Mouse (Mus musculus) hindbrain, embryonic 14.5 days (tissue): ENCODE results near the gene Dnaic1. TPM values are rescaled to one million over a fixed set of nuclear protein-coding genes. Genes with fewer than 3 reads are reported as not detected.

Source experiments
- ATAC-seq: fragments of 200-750 bp; cut with Nextera tagmentation; 2 replicates; pipeline ENCODE4 v1.8.0; 2017; ENCODE audit warnings: moderate number of reproducible peaks, mild to moderate bottlenecking, moderate TSS enrichment, moderate library complexity; ENCODE audit not compliant: low FRiP score
- DNase-seq: peaks from one replicate; pipeline ENCODE4 v3.0.0-alpha.2; 2015; ENCODE audit warnings: low spot score
- H3K27ac ChIP-seq: fragments of 300-500 bp; sonication (generic); 2 replicates; pipeline ENCODE4 v1.5.1; 2014; ENCODE audit warnings: mild to moderate bottlenecking, moderate library complexity
- H3K27me3 ChIP-seq: fragments of 300-500 bp; sonication (generic); 2 replicates; pipeline ENCODE4 v1.6.1; 2014; ENCODE audit warnings: mild to moderate bottlenecking, low read length, mixed read lengths; ENCODE audit not compliant: control insufficient read depth, insufficient read depth
- H3K36me3 ChIP-seq: fragments of 300-500 bp; sonication (generic); replicated peaks from 2 replicates; pipeline ENCODE4 v1.6.1; 2014; ENCODE audit not compliant: control insufficient read depth, insufficient read depth
- H3K4me1 ChIP-seq: fragments of 300-500 bp; sonication (generic); replicated peaks from 2 replicates; pipeline ENCODE4 v1.6.1; 2014; ENCODE audit warnings: antibody characterized with exemption, low read length, mixed read lengths; ENCODE audit not compliant: control insufficient read depth, insufficient read depth
- H3K4me2 ChIP-seq: fragments of 300-500 bp; sonication (generic); replicated peaks from 2 replicates; pipeline ENCODE4 v1.6.1; 2014; ENCODE audit warnings: mild to moderate bottlenecking, moderate library complexity
- H3K4me3 ChIP-seq: fragments of 300-500 bp; sonication (generic); replicated peaks from 2 replicates; pipeline ENCODE4 v1.5.1; 2014; ENCODE audit warnings: mild to moderate bottlenecking, low read length
- H3K9ac ChIP-seq: fragments of 300-500 bp; sonication (generic); 2 replicates; pipeline ENCODE4 v1.6.1; 2014
- H3K9me3 ChIP-seq: fragments of 300-500 bp; sonication (generic); 2 replicates; pipeline ENCODE4 v1.6.1; 2016; ENCODE audit warnings: low read length; ENCODE audit not compliant: control insufficient read depth
- WGBS: fragments of 180-500 bp; shearing (Covaris S2); extraction: QIAGEN DNeasy Blood & Tissue Kit; methylation state at CpG from one replicate; pipeline ENCODE4 v1.1.7; 2014; 5-methylcytosine and 5-hydroxymethylcytosine counted together
- polyA plus RNA-seq: library from polyadenylated mRNA; unstranded; fragments of >200 nt; fragmentation: Nextera tagmentation; extraction: Ambion mirVana; gene quantifications from 2 replicates; pipeline ENCODE4 v1.2.1, GENCODE M21; 2014

The Dnaic1 gene
- polyA plus RNA-seq, 1 experiment from 2014 or later, result 2.3 TPM

GRCm38 (mm10) chr4:41636366-41636765, 66.8 kb downstream of the Dnaic1 start:
- no peak for ATAC-seq
- WGBS, result 58% methylated on average over 7 of the region's 7 CpGs
- Histone ChIP-seq H3K4me3 (no peak overlapping the region), H3K4me2 (no peak overlapping the region), H3K9ac (no peak overlapping the region), H3K36me3 (peaks cover 8% of the 10 kb centered on the region; the same call in 1 of the 2 replicates), H3K27me3 (no peaks in the 10 kb centered on the region), H3K27ac (no peak overlapping the region), H3K9me3 (no peaks in the 10 kb centered on the region), H3K4me1 (peaks cover 45% of the 10 kb centered on the region)
- no peak for DNase-seq

DNA sequence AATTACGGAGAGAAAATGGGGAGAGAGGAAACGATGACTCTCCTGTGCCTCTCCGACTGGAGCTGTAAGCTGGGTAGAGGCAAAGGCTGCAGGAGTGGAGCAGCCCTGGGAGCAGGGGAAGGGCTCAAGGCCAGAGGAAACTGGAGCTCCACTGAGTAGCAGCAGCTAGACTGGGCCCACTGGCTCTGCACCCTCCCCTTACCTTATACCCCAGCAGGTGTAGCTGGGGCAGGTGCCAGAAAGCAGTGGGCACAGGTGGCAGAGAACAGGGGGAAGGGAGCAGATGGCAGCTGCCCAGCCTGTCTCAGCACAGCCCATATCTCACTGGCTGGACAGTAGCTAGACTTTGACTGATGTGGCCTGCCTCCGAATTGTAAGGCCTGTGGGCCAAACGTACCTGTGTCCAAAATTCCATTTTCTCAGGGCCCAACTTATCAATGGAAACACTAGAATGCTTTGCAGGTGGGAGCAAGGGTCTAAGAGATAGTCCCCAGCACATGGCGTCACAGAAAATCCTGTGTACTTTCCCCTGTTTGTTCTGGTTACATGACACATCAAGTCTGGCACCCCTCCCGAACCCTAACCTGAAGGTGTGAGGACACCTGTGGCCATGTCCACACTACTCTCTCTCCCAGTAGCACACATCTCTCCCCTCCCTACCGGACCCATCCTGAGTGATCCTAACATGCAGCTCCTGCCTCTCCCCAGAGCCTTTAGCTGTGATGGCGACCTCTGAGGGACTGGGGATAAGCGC, 67.5 kb downstream of the Dnaic1 start:
- no peak for DNase-seq
- Histone ChIP-seq H3K27me3 (no peaks in the 10 kb centered on the region), H3K36me3 (peaks cover 8% of the 10 kb centered on the region; the same call in 1 of the 2 replicates), H3K27ac (no peak overlapping the region), H3K4me1 (peaks cover 38% of the 10 kb centered on the region), H3K9ac (no peak overlapping the region), H3K4me2 (no peak overlapping the region), H3K9me3 (no peaks in the 10 kb centered on the region), H3K4me3 (no peak overlapping the region)
- no peak for ATAC-seq
- WGBS, result 84% methylated on average over 10 of the region's 10 CpGs

- Histone ChIP-seq H3K9ac (peak overlapping the region; percentile 98), H3K36me3 (peaks cover 8% of the 10 kb centered on the region; the same call in 1 of the 2 replicates), H3K27ac (no peak overlapping the region), H3K4me2 (peak overlapping the region; percentile 58), H3K4me1 (peaks cover 35% of the 10 kb centered on the region), H3K4me3 (peak overlapping the region; percentile 83), H3K27me3 (no peaks in the 10 kb centered on the region), H3K9me3 (no peaks in the 10 kb centered on the region)
- WGBS, result 89% methylated on average over 10 of the region's 10 CpGs
- DNase-seq, result no peak
- no peak for ATAC-seq
These were observed 68.7 kb downstream of the Dnaic1 start for GRCm38 (mm10) chr4:41638186-41638731.

DNA sequence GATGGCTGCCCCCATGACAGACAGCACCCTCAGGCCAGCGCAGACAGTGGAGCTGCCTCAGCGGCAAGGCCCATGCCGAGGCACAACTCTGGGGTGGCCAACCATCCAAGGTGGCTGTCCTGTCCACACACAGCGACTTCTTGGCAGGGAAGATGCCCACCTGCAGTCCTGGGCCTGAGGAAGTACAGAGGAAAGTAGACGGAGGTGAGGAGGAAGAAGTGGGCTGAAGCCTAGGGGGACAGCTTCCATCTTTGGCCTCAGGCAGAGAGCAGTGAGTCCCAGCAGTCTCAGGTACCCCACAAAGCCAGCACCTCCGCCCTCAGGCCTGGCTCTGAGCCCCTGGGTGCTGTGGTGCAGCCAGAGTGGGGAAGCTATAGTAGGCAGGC, 69.2 kb downstream of the Dnaic1 start:
- H3K4me1 ChIP-seq, result peaks cover 35% of the 10 kb centered on the region
- 0 out of 2 replicates have a peak overlapping the region, but pooled peaks have one; percentile 93 for H3K27ac ChIP-seq
- ATAC-seq (no peak), DNase-seq (no peak)
- 68% methylated on average over 6 of the region's 6 CpGs for WGBS
- H3K9me3 ChIP-seq, result no peaks in the 10 kb centered on the region
- H3K36me3 ChIP-seq, result peaks cover 8% of the 10 kb centered on the region; the same call in 1 of the 2 replicates
- no peaks in the 10 kb centered on the region for H3K27me3 ChIP-seq
- peak overlapping the region; percentile 58 for H3K4me2 ChIP-seq
- H3K9ac ChIP-seq, result peak overlapping the region; percentile 98
- H3K4me3 ChIP-seq, result peak overlapping the region; percentile 83

DNA sequence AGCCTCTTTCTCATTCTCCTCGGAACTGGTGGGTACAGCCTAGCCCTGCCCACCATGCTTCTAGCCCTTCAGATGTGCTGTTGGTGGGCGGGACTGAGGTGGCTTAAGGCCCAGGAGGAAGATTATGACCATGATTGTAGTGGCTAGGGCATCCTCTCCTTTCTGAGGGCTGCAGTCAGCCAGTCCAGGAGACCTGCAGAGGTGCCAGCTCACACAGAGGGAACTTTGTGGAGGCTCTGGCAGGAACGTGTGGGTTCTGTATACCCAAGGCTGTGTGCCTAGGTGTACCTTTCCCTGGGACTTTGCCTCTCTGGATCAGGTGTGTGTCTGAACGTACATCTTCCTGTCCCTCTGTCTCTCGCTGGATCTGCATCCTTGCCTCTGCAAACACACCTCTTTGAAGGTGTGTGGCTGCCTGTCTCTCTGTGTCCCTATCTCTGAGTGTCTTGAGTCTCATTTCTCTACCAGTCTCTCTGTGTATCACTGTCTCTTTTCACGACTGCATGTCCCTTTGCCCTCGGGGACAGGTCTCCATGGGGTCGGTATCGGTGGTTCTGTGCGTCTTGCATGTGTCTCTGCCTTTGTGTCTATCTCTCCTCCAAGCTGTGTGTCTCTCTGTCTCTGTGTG, 69.8 kb downstream of the Dnaic1 start:
- Histone ChIP-seq H3K4me3 (peak overlapping the region; percentile 83), H3K27ac (peak overlapping the region; percentile 93), H3K4me1 (peaks cover 35% of the 10 kb centered on the region), H3K27me3 (no peaks in the 10 kb centered on the region), H3K9me3 (no peaks in the 10 kb centered on the region), H3K36me3 (peaks cover 8% of the 10 kb centered on the region; the same call in 1 of the 2 replicates), H3K4me2 (peak overlapping the region; percentile 58), H3K9ac (peak overlapping the region; percentile 98)
- 8% methylated on average over 10 of the region's 10 CpGs for WGBS
- ATAC-seq (peak; percentile 15; the same call in 1 of the 2 replicates), DNase-seq (no peak)

- Histone ChIP-seq H3K36me3 (peaks cover 8% of the 10 kb centered on the region; the same call in 1 of the 2 replicates), H3K9ac (peak within 1 kb of the TSS; percentile 98), H3K27ac (peak within 1 kb of the TSS; percentile 93), H3K4me2 (peak within 1 kb of the TSS; percentile 58), H3K9me3 (no peaks in the 10 kb centered on the region), H3K4me3 (peak within 1 kb of the TSS; percentile 83), H3K27me3 (no peaks in the 10 kb centered on the region), H3K4me1 (peaks cover 35% of the 10 kb centered on the region)
- ATAC-seq (peak; percentile 92), DNase-seq (peak; percentile 95)
- WGBS, result 2% methylated on average over 60 of the region's 74 CpGs
These were observed 70.4 kb downstream of the Dnaic1 start, which contains the start of gene Enho for GRCm38 (mm10) chr4:41639913-41640507. Gene Enho (minus strand): TSS chr4:41640324.

DNA sequence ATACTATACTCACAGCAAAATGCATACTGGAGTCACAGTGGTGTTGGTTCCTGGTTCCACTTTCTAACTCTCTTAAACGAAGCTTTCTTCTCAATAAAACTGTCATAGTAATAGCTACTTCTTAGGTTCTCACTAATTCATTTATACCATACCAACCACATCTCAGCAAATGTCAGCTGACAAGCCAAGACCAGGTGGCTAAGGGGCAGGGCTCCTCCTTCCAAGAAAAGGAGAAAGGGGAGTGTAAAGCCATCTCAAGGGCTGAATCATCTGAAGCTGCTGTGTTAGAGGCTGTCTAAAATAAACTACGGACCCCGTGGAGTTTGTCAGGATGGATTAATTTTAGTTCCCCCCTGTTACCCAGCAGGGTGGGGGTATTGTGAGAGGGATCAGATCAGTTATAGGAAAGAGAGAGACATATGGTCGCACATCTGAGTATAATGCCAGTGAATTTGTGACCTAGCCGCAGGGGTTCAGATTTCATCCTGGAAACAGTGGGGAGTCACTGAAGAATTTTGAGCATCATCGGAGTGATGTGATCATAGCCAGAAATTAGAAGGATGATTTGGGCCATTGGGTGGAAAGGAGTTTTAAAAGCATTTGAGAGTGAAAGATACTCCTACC, 71.7 kb downstream of the Dnaic1 start:
- 76% methylated on average over 6 of the region's 6 CpGs for WGBS
- Histone ChIP-seq H3K4me3 (no peak overlapping the region), H3K9me3 (no peaks in the 10 kb centered on the region), H3K27me3 (no peaks in the 10 kb centered on the region), H3K27ac (no peak overlapping the region), H3K4me1 (peaks cover 28% of the 10 kb centered on the region), H3K9ac (no peak overlapping the region), H3K4me2 (no peak overlapping the region), H3K36me3 (peaks cover 8% of the 10 kb centered on the region; the same call in 1 of the 2 replicates)
- DNase-seq, result no peak
- no peak for ATAC-seq

GRCm38 (mm10) chr4:41645488-41645887, 75.9 kb downstream of the Dnaic1 start:
- H3K9me3 ChIP-seq, result no peaks in the 10 kb centered on the region
- 31% methylated on average over 5 of the region's 5 CpGs for WGBS
- DNase-seq (no peak), ATAC-seq (no peak)
- H3K4me2 ChIP-seq, result no peak overlapping the region
- H3K9ac ChIP-seq, result no peak overlapping the region
- H3K27ac ChIP-seq, result no peak overlapping the region
- H3K36me3 ChIP-seq, result no peaks in the 10 kb centered on the region
- no peak overlapping the region for H3K4me3 ChIP-seq
- H3K4me1 ChIP-seq, result 0 out of 2 replicates have a peak, but pooled peaks cover 5% of the 10 kb centered on the region
- H3K27me3 ChIP-seq, result no peaks in the 10 kb centered on the region
